17 mouse cellular contexts compared by ENCODE assay signal in genomic region chr1:135098441-135098840, GRCm38 (mm10). TPM values are rescaled to one million over a fixed set of nuclear protein-coding genes. Genes with fewer than 3 reads are reported as not detected.
A peak's percentile ranks its signal among the peaks of the same experiment; 100 is the strongest.
DNase-seq lines count a peak whose midpoint lies in the region.
"Had no signal": no experiment of that assay in that cellular context is flagged by ENCODE, and none has a peak within 500 bp of the region (broad histone marks: within the 10 kb centered on the region; RNA-seq: fewer than 3 reads in every experiment).

No protein-coding gene starts in this region.

- H3K4me1 ChIP-seq in heart, embryonic 10.5 days, result peaks cover 40% of the 10 kb centered on the region
- H3K4me1 ChIP-seq: neural tube, embryonic 12.5 days had no signal

- WGBS in heart, embryonic 10.5 days, result 85% methylated on average over 7 of the region's 7 CpGs

- H3K27me3 ChIP-seq in heart, embryonic 10.5 days (ENCODE audit: insufficient read depth, poor library complexity, severe bottlenecking), result peaks cover 91% of the 10 kb centered on the region

- H3K9me3 ChIP-seq in heart, embryonic 10.5 days, result no peaks in the 10 kb centered on the region
- H3K9me3 ChIP-seq: neural tube, embryonic 12.5 days had no signal

- H3K36me3 ChIP-seq in heart, embryonic 10.5 days, result no peaks in the 10 kb centered on the region
- H3K36me3 ChIP-seq: neural tube, embryonic 12.5 days had no signal

- no peak overlapping the region for H3K27ac ChIP-seq in heart, embryonic 10.5 days
- H3K27ac ChIP-seq: hindbrain, embryonic 14.5 days; neural tube, embryonic 12.5 days; stomach, postnatal 0 days had no signal

- H3K4me3 ChIP-seq in heart, embryonic 10.5 days, result no peak overlapping the region
- H3K4me3 ChIP-seq: erythroblast, embryonic 14.5 days; neural tube, embryonic 12.5 days had no signal

- peak; percentile 97 for DNase-seq in heart, adult 11 months
- DNase-seq in heart, embryonic 10.5 days (ENCODE audit: low spot score), result no peak
- DNase-seq in right cerebral cortex, postnatal 4 days, result peak; percentile 32
- DNase-seq in right cerebral cortex, postnatal 25 days, result no peak
- DNase-seq in heart, adult 8-10 months (ENCODE audit: low spot score), result peak; percentile 56
- peak; percentile 87 for DNase-seq in heart, postnatal 4 days
- no peak for DNase-seq in frontal cortex, postnatal 14 days (ENCODE audit: low spot score in 2 of 2)
- no peak for DNase-seq in embryo, embryonic 10 days (ENCODE audit: low spot score)
- DNase-seq: cerebellum, adult 11 months; embryo, embryonic 11 days; kidney, adult 9 months; lung, adult 18-20 months; thymus, postnatal 4 days had no signal

RNA-seq across cellular contexts. Expression of gene Lgr6, which starts 6.6 kb away (rescaled TPM):
- 0.49 and 0.64 TPM in 2 replicates for polyA plus RNA-seq in heart, embryonic 10.5 days (2016; fragmentation: Nextera tagmentation; extraction: Ambion mirVana)
- total RNA-seq in heart, adult 8-10 months (2022), result 10 to 100 TPM; 12.9 to 17.9 (median 15.9) TPM
- total RNA-seq in heart, postnatal 4 days (2021), result 1 to 10 TPM; 8.6 to 9.4 TPM
- polyA plus RNA-seq: erythroblast, embryonic 14.5 days had no signal

RNA-seq across cellular contexts. Expression of gene Ptpn7, which starts 34.1 kb away (rescaled TPM):
- 1.5 and 5.0 TPM in 2 replicates for polyA plus RNA-seq in heart, embryonic 10.5 days (2016; fragmentation: Nextera tagmentation; extraction: Ambion mirVana)
- total RNA-seq in heart, adult 8-10 months (2022), result 1 to 10 TPM in 1 of 4 experiments, under 1 TPM in 3; 0.34 to 1.5 (median 0.49) TPM
- total RNA-seq in heart, postnatal 4 days (2021), result under 1 TPM; 0.47 to 0.52 TPM

RNA-seq across cellular contexts. Expression of gene Arl8a, which starts 48.2 kb away (rescaled TPM):
- 28.0 and 36.5 TPM in 2 replicates for polyA plus RNA-seq in heart, embryonic 10.5 days (2016; fragmentation: Nextera tagmentation; extraction: Ambion mirVana)
- total RNA-seq in heart, adult 8-10 months (2022), result 10 to 100 TPM; 19.0 to 21.4 (median 20.7) TPM
- total RNA-seq in heart, postnatal 4 days (2021), result 10 to 100 TPM; 33.5 to 36.8 TPM

Comparison
In these comparisons a context has a peak if more than half of its experiments do, and no peak if none do; other contexts are left out.
1. DNase-seq: peak in heart, adult 11 months (single experiment), right cerebral cortex, postnatal 4 days (single experiment), heart, adult 8-10 months (single experiment) and heart, postnatal 4 days (single experiment); none in heart, embryonic 10.5 days (single experiment), right cerebral cortex, postnatal 25 days (single experiment), frontal cortex, postnatal 14 days (0 of 2) and embryo, embryonic 10 days (single experiment).